Mouse (Mus musculus): ENCODE data around the gene Ankub1.

Ankub1 gene

DNA sequence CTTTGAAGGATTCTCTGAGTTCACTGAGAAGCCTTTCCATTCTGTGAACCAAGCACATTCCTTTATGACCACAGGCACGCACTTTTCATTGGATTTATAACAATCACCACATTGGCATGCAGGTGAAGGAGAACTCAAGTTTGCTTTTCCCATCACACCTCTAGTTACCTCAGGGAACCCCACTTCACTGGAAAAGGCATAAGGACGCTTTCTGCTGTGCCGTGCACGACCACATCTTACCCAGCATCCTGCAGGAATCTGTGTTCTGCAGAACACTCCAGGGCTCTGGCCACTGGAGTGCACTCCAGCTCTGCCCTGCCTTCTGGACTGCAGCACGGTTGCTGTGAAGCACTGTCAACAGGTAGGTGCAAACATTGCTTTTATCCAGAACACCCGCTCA, 55.0 kb downstream of the Ankub1 start:
- DNase-seq: no peak

GRCm38 (mm10) chr3:57634763-57635487, 57.7 kb downstream of the Ankub1 start:
- DNase-seq: peak; percentile 43

GRCm38 (mm10) chr3:57626954-57627513, 65.6 kb downstream of the Ankub1 start:
- DNase-seq: no peak

DNA sequence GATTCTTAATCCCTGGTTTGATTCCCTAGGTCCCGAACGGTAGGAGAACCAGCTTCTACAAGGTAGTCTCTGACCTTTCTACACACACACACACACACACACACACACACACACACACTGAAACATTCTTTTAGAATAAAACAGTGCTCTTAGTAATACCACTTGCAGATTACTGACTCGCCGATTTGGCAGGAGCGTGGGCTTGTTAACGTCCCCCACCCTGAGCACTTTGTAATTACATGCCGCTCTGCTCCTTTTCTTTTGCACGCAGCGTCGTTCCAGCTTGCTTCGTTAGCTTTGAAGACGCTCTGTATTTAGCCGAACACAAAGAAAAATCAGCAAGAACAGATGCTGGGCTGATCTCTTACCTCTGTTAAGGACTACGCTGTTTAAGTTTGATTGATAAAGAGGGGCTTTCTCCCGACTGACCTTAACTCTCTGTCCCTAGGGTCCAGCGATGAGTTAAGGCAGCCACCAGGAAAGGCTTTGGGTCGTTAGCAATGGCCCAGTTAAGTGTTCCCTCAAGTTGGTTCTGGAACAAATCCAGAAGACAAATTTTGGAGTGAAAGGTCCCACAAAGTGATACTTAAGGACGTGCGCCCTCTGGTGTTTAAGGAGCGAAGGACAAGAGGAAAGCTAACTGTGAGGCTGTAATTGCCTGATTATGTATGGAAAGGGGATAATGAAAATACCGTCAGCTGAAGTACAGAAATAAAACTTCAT, 67.2 kb downstream of the Ankub1 start:
- DNase-seq: peak; percentile 54

- no peak for DNase-seq
Observed at GRCm38 (mm10) chr3:57619718-57620117, 72.9 kb downstream of the Ankub1 start.

GRCm38 (mm10) chr3:57615652-57616051, 76.9 kb downstream of the Ankub1 start:
- no peak for DNase-seq

- no peak for DNase-seq
Observed at GRCm38 (mm10) chr3:57612430-57612997, 80.1 kb downstream of the Ankub1 start.

DNA sequence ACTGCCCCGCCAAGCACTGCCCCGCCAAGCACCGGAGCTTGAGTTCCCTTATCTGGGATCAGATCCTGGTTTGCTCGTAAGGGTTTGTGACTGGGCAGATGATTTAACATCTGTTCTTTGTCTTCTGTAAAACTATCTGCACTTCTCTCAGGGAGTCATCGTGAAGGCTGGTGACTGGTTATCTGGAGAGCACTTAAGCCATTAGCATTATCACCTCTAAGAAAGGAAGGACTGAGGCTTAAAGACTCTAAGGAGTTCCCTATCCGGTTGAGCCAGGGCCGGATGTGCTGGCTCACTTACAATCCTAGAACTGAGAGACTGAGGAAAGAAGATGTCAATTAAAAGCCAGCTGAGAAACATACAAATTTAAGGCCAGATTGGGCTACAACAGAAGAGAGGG, 80.8 kb downstream of the Ankub1 start:
- no peak for DNase-seq

All from layer of hippocampus, adult 9-11 months (tissue).